Mouse (Mus musculus) hindbrain, embryonic 13.5 days (tissue): ENCODE measurements around the gene Map3k1. TPM values are rescaled to one million over a fixed set of nuclear protein-coding genes. Genes with fewer than 3 reads are reported as not detected.

ENCODE experiments used
- ATAC-seq: fragments of 200-750 bp; cut with Nextera tagmentation; 2 replicates; pipeline ENCODE4 v1.8.0; 2017; ENCODE audit warnings: moderate TSS enrichment; ENCODE audit not compliant: low FRiP score
- H3K27ac ChIP-seq: fragments of 300-500 bp; sonication (generic); 2 replicates; pipeline ENCODE4 v1.5.1; 2015; ENCODE audit warnings: inconsistent platforms, mild to moderate bottlenecking, moderate library complexity
- H3K27me3 ChIP-seq: fragments of 300-500 bp; sonication (generic); 2 replicates; pipeline ENCODE4 v1.6.1; 2015; ENCODE audit warnings: mild to moderate bottlenecking, inconsistent platforms
- H3K36me3 ChIP-seq: fragments of 300-500 bp; sonication (generic); 2 replicates; pipeline ENCODE4 v1.6.1; 2015; ENCODE audit warnings: mild to moderate bottlenecking, inconsistent platforms
- H3K4me1 ChIP-seq: fragments of 300-500 bp; sonication (generic); replicated peaks from 2 replicates; pipeline ENCODE4 v1.6.1; 2015; ENCODE audit warnings: inconsistent platforms
- H3K4me2 ChIP-seq: fragments of 300-500 bp; sonication (generic); 2 replicates; pipeline ENCODE4 v1.6.1; 2015; ENCODE audit warnings: inconsistent platforms, mild to moderate bottlenecking, moderate library complexity
- H3K4me3 ChIP-seq: fragments of 300-500 bp; sonication (generic); 2 replicates; pipeline ENCODE4 v1.5.1; 2015; ENCODE audit warnings: mild to moderate bottlenecking, inconsistent platforms
- H3K9ac ChIP-seq: fragments of 300-500 bp; sonication (generic); 2 replicates; pipeline ENCODE4 v1.6.1; 2015; ENCODE audit warnings: mild to moderate bottlenecking, inconsistent platforms
- H3K9me3 ChIP-seq: fragments of 300-500 bp; sonication (generic); 2 replicates; pipeline ENCODE4 v1.6.1; 2016; ENCODE audit warnings: inconsistent platforms
- WGBS: fragments of 180-500 bp; shearing (Covaris S2); methylation state at CpG from one replicate; pipeline ENCODE4 v1.1.7; 2015; 5-methylcytosine and 5-hydroxymethylcytosine counted together
- polyA plus RNA-seq: library from polyadenylated mRNA; unstranded; fragments of >200 nt; fragmentation: Nextera tagmentation; extraction: Ambion mirVana; gene quantifications from 2 replicates; pipeline ENCODE4 v1.2.1, GENCODE M21; 2015

Gene Map3k1
- polyA plus RNA-seq: 12.0 and 13.2 TPM in 2 replicates

- Histone ChIP-seq H3K4me1 (peaks cover 32% of the 10 kb centered on the region), H3K27ac (peak within 1 kb of the TSS; percentile 99), H3K9me3 (no peaks in the 10 kb centered on the region), H3K36me3 (no peaks in the 10 kb centered on the region), H3K4me3 (peak within 1 kb of the TSS; percentile 86), H3K9ac (peak within 1 kb of the TSS; percentile 91), H3K27me3 (0 out of 2 replicates have a peak, but pooled peaks cover 4% of the 10 kb centered on the region), H3K4me2 (peak within 1 kb of the TSS; percentile 81)
- ATAC-seq: peak; percentile 81
- WGBS: 0% methylated on average over 72 of the region's 136 CpGs
Measured at GRCm38 (mm10) chr13:111808637-111809465, at the start of gene Map3k1. TSS of gene Map3k1 (minus strand) at chr13:111808993.

DNA sequence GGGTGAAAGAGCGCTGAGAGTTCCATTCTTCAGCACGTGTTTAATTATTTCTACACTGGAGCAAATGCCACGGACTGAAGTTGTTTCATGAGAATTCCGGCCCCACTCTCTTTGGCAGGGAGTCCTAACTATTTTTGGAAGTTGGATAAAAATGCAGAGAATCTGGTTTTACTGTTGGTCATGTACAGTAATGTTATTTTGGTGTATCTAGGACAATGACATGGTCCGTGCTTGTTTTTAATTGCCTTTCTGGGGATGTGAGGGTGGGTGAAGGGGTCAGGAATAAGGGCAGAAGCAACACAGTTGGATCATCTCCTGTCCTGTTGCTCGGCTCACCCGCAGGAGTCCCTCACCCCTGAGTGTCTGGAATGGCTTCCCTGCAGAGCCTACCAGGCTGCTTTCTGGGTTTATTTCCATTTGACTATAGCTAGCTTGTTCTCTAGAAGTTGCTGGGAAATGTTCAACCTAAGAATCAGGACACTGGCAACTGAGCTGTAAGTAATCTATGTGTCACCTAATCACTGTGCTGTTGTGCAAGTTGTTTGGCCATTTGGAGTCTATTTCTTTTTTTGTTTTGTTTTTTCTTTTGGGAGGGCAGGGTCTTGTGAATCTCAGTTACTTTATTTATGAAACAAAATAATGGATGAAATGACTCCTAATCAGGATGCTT is 48.1 kb upstream of the Map3k1 start:
- H3K9me3 ChIP-seq: no peaks in the 10 kb centered on the region
- no peak overlapping the region for H3K4me3 ChIP-seq
- ATAC-seq: no peak
- WGBS: 78% methylated on average over 7 of the region's 7 CpGs
- no peak overlapping the region for H3K4me2 ChIP-seq
- no peaks in the 10 kb centered on the region for H3K36me3 ChIP-seq
- H3K27me3 ChIP-seq: no peaks in the 10 kb centered on the region
- no peak overlapping the region for H3K9ac ChIP-seq
- H3K4me1 ChIP-seq: no peaks in the 10 kb centered on the region
- no peak overlapping the region for H3K27ac ChIP-seq

GRCm38 (mm10) chr13:111856232-111856631 is 47.4 kb upstream of the Map3k1 start:
- ATAC-seq: no peak
- H3K4me3 ChIP-seq: no peak overlapping the region
- WGBS: 95% methylated on average over 7 of the region's 7 CpGs

GRCm38 (mm10) chr13:111852451-111853224 is 43.8 kb upstream of the Map3k1 start:
- no peaks in the 10 kb centered on the region for H3K4me1 ChIP-seq
- no peaks in the 10 kb centered on the region for H3K9me3 ChIP-seq
- H3K4me2 ChIP-seq: no peak overlapping the region
- no peaks in the 10 kb centered on the region for H3K27me3 ChIP-seq
- H3K4me3 ChIP-seq: no peak overlapping the region
- no peak overlapping the region for H3K9ac ChIP-seq
- H3K27ac ChIP-seq: no peak overlapping the region
- H3K36me3 ChIP-seq: no peaks in the 10 kb centered on the region
- ATAC-seq: no peak
- 90% methylated on average over 9 of the region's 9 CpGs for WGBS

More at GRCm38 (mm10) chr13:111856232-111856631, 47.4 kb upstream of the Map3k1 start:
- Histone ChIP-seq H3K27me3 (no peaks in the 10 kb centered on the region), H3K9me3 (no peaks in the 10 kb centered on the region), H3K9ac (no peak overlapping the region), H3K4me1 (no peaks in the 10 kb centered on the region), H3K4me2 (no peak overlapping the region), H3K27ac (no peak overlapping the region), H3K36me3 (no peaks in the 10 kb centered on the region)

DNA sequence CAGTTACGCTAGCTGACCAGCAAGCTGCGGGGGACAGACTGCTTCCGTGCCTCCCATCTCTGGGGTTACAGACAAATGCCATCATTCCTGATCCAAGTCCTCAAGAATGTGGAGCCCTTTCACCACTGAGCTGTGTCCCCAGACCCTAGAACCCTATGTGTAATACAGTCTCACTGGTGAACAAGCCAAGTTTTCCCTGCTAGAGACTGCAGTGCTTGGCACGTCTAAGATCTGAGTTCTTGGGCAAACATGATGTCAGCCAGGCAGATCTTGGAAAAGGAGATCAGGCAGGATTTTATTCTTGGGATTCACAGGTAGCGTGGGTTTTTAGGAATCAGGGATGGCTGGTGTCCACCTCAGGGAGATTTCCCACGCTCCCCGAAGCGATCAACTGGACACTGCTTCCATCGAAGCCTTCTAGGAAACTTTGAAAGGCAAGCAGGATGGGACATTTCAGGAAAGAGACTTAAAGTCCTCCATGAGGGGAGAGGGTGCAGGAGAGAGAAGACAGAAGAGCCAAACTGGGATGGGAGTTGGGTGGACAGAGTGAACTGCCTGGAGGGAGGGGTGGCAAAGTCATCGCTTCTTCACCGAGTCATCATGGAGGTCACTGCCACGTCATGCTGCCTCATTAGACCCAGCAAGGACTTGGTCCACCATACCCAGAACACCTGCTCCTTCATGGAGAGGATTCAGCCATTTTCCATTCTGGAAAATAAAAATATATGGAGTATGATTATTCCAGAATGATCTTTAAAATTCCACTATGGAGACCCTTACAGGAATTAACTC is 41.4 kb upstream of the Map3k1 start:
- Histone ChIP-seq H3K9ac (no peak overlapping the region), H3K36me3 (no peaks in the 10 kb centered on the region), H3K4me3 (no peak overlapping the region), H3K4me2 (no peak overlapping the region), H3K9me3 (no peaks in the 10 kb centered on the region), H3K27me3 (no peaks in the 10 kb centered on the region), H3K4me1 (no peaks in the 10 kb centered on the region), H3K27ac (no peak overlapping the region)
- 94% methylated on average over 12 of the region's 12 CpGs for WGBS
- no peak for ATAC-seq

DNA sequence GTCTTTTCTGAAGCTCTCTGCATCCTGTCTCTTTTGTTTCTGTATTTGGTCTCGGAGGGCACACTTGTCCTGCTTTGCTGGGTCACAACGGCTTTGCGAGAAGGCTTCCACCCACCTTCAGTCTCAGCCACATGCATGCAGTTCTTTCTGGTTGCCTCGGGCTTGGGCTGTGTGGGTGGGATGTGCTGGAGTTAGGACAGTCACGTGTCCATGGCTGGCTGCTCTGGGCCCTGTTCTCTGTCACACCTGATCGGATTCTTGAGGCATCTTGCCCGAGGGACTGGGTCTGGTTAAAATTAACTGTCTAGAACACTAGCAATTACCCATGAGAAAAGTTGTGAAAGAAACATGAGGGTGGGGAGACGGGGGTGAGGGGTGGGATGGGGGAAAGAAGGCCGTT is 36.7 kb upstream of the Map3k1 start:
- no peak overlapping the region for H3K27ac ChIP-seq
- ATAC-seq: 0 out of 2 replicates have a peak, but pooled peaks have one; percentile 39
- no peak overlapping the region for H3K9ac ChIP-seq
- 46% methylated on average over 9 of the region's 9 CpGs for WGBS
- H3K9me3 ChIP-seq: no peaks in the 10 kb centered on the region
- no peaks in the 10 kb centered on the region for H3K27me3 ChIP-seq
- no peaks in the 10 kb centered on the region for H3K4me1 ChIP-seq
- no peaks in the 10 kb centered on the region for H3K36me3 ChIP-seq
- no peak overlapping the region for H3K4me3 ChIP-seq
- no peak overlapping the region for H3K4me2 ChIP-seq

DNA sequence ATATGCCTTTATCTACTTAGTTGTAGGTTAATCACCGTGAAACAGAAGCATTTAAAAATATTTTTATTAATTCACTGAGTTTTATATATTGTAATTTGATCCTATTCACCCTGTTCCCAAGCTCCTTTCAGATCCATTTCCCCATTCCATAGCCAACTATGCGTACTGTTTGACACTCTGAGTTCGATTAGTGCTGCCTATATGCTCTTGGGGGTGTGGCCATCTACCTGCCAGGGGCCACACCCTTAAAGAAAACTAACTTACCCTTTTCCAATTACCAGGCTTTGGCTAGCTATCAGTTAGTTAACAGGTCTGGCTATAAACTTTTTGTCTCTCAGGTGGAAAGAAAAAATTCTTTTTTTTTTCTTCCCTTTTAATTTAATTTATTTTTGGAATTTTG is 35.5 kb upstream of the Map3k1 start:
- no peak overlapping the region for H3K9ac ChIP-seq

DNA sequence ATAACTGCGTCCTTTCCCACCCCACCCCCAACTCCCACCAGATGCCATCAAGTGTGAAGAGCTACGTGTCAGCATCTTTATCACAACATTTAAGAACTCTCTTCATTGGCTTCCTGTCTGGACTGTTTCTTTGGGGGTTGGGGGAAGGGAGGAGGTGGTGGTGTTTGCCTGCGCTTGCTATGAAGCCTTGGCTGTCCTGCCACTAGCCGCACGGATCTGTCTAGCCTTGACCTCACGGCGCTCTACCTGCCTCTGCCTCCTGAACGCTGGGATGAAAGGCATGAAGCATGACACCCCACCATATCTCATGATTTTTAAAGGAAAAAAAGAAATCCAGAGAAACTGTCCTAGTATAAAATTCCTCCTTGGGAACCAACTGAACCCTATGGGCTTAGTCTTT is 27.0 kb upstream of the Map3k1 start:
- Histone ChIP-seq H3K4me2 (no peak overlapping the region), H3K27me3 (no peaks in the 10 kb centered on the region), H3K27ac (no peak overlapping the region), H3K9me3 (no peaks in the 10 kb centered on the region), H3K36me3 (no peaks in the 10 kb centered on the region), H3K4me1 (peaks cover 6% of the 10 kb centered on the region; the same call in 1 of the 2 replicates), H3K4me3 (no peak overlapping the region), H3K9ac (no peak overlapping the region)
- 86% methylated on average over 8 of the region's 8 CpGs for WGBS
- ATAC-seq: no peak

More for the DNA sequence above, 35.5 kb upstream of the Map3k1 start:
- Histone ChIP-seq H3K27ac (no peak overlapping the region), H3K9me3 (no peaks in the 10 kb centered on the region), H3K4me3 (no peak overlapping the region), H3K36me3 (no peaks in the 10 kb centered on the region), H3K4me2 (no peak overlapping the region), H3K4me1 (no peaks in the 10 kb centered on the region), H3K27me3 (no peaks in the 10 kb centered on the region)
- no peak for ATAC-seq
- WGBS: 94% methylated on average over 3 of the region's 3 CpGs

DNA sequence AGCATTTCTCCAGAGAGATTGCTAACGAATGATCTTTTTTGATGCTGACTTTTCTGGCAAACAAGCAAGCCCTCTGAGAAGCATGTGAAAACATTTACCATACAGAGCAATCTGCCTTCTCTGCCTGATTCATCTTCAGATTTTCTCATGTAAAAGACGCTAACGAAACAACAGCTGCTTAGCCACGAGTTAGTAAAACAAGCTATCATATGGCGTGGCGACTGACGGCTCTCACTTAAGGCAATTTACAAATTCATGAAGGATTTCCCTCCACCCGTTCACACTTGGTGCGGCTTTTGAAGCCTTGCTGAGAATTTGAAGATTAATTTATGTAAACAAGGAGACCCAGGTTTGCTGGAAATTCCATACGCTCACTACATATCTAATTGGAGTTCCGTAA is 25.8 kb upstream of the Map3k1 start:
- H3K27me3 ChIP-seq: no peaks in the 10 kb centered on the region
- WGBS: 51% methylated on average over 11 of the region's 11 CpGs
- H3K4me1 ChIP-seq: peaks cover 7% of the 10 kb centered on the region
- peak overlapping the region; percentile 40; the same call in 1 of the 2 replicates for H3K27ac ChIP-seq
- H3K9ac ChIP-seq: no peak overlapping the region
- ATAC-seq: no peak
- H3K4me2 ChIP-seq: peak overlapping the region; percentile 27; the same call in 1 of the 2 replicates
- H3K9me3 ChIP-seq: no peaks in the 10 kb centered on the region
- no peaks in the 10 kb centered on the region for H3K36me3 ChIP-seq
- no peak overlapping the region for H3K4me3 ChIP-seq

DNA sequence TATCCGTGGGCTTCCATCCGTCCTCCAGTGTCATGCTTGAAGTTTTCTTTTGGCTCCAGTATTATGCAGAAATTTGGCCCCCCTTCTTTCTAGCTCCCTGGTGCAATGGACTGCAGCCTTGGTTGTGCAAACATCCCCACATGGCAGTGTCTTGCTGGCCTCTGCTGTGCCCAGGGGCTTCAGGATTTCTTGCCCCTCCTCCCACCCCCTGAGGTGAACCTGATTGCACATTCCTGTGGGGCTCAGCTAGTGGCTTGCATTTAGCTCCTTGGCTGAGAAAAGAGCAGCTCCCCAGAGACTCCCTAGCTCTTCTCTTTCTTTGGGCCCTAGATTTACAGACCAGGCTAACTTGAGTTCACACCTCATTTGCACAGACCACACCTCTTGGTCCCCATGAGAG is 20.7 kb upstream of the Map3k1 start:
- WGBS: 41% methylated on average over 2 of the region's 2 CpGs

DNA sequence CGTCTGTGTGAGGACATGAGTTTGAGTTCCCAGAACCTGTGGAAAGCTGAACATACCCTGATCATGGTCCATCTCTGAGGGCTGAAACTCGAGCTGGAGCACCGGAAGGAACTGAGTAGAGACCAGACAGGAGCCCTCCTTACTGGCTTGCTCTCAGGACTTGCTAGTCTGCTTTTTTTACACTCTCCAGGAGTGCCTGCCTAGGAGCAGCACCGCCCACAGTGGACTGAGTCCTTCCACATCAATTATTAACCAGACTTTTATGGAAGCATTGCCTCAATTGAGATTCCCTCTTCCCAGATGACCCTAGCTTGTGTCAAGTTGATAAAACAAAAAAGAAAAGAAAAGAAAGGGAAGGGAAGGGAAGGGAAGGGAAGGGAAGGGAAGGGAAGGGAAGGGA is 18.7 kb upstream of the Map3k1 start:
- WGBS: 82% methylated on average over 4 of the region's 4 CpGs
- H3K27ac ChIP-seq: no peak overlapping the region
- H3K36me3 ChIP-seq: no peaks in the 10 kb centered on the region
- ATAC-seq: no peak
- H3K27me3 ChIP-seq: no peaks in the 10 kb centered on the region
- no peak overlapping the region for H3K4me3 ChIP-seq
- H3K9ac ChIP-seq: no peak overlapping the region
- H3K4me1 ChIP-seq: peaks cover 4% of the 10 kb centered on the region
- no peaks in the 10 kb centered on the region for H3K9me3 ChIP-seq
- H3K4me2 ChIP-seq: no peak overlapping the region

More for the DNA sequence above, 20.7 kb upstream of the Map3k1 start:
- H3K36me3 ChIP-seq: no peaks in the 10 kb centered on the region
- H3K4me1 ChIP-seq: peaks cover 9% of the 10 kb centered on the region
- H3K9ac ChIP-seq: no peak overlapping the region
- no peak overlapping the region for H3K4me2 ChIP-seq
- no peak overlapping the region for H3K27ac ChIP-seq
- no peak overlapping the region for H3K4me3 ChIP-seq
- no peak for ATAC-seq
- H3K27me3 ChIP-seq: no peaks in the 10 kb centered on the region
- no peaks in the 10 kb centered on the region for H3K9me3 ChIP-seq
